Mouse (Mus musculus): ENCODE data around the gene Gramd1a. TPM values are rescaled to one million over a fixed set of nuclear protein-coding genes. Genes with fewer than 3 reads are reported as not detected.

Gene Gramd1a
- total RNA-seq, 2 experiments from 2014 or later, result 108 to 126 TPM

- no peak for DNase-seq (ENCODE audit: extremely low spot score in 1 of 2, low spot score in 1 of 2)
Measured at GRCm38 (mm10) chr7:31124381-31124780, 31.3 kb downstream of the Gramd1a start.

- no peak for DNase-seq (ENCODE audit: extremely low spot score in 1 of 2, low spot score in 1 of 2)
Measured at GRCm38 (mm10) chr7:31123697-31124096, 32.0 kb downstream of the Gramd1a start.

GRCm38 (mm10) chr7:31122641-31123631 is 32.8 kb downstream of the Gramd1a start:
- DNase-seq (ENCODE audit: extremely low spot score in 1 of 2, low spot score in 1 of 2), result no peak

GRCm38 (mm10) chr7:31119556-31119955 is 36.1 kb downstream of the Gramd1a start:
- no peak for DNase-seq (ENCODE audit: extremely low spot score in 1 of 2, low spot score in 1 of 2)

- DNase-seq (ENCODE audit: extremely low spot score in 1 of 2, low spot score in 1 of 2), result no peak
Measured at GRCm38 (mm10) chr7:31118486-31118885, 37.2 kb downstream of the Gramd1a start.

GRCm38 (mm10) chr7:31117465-31117864 is 38.2 kb downstream of the Gramd1a start:
- DNase-seq (ENCODE audit: extremely low spot score in 1 of 2, low spot score in 1 of 2), result no peak

GRCm38 (mm10) chr7:31116721-31117145 is 39.0 kb downstream of the Gramd1a start:
- no peak for DNase-seq (ENCODE audit: extremely low spot score in 1 of 2, low spot score in 1 of 2)

- DNase-seq (ENCODE audit: extremely low spot score in 1 of 2, low spot score in 1 of 2), result no peak
Measured at GRCm38 (mm10) chr7:31115587-31116043, 40.1 kb downstream of the Gramd1a start.

GRCm38 (mm10) chr7:31115182-31115581 is 40.5 kb downstream of the Gramd1a start, which contains the start of gene Hpn:
Gene Hpn, minus strand, starts transcription at chr7:31115290.
- DNase-seq (ENCODE audit: extremely low spot score in 1 of 2, low spot score in 1 of 2), result no peak

GRCm38 (mm10) chr7:31114646-31115045 is 41.0 kb downstream of the Gramd1a start:
- DNase-seq (ENCODE audit: extremely low spot score in 1 of 2, low spot score in 1 of 2), result no peak

- no peak for DNase-seq (ENCODE audit: extremely low spot score in 1 of 2, low spot score in 1 of 2)
Measured at GRCm38 (mm10) chr7:31113800-31114199, 41.9 kb downstream of the Gramd1a start.

GRCm38 (mm10) chr7:31112036-31112435 is 43.7 kb downstream of the Gramd1a start:
- no peak for DNase-seq (ENCODE audit: extremely low spot score in 1 of 2, low spot score in 1 of 2)

- no peak for DNase-seq (ENCODE audit: extremely low spot score in 1 of 2, low spot score in 1 of 2)
Measured at GRCm38 (mm10) chr7:31110861-31111385, 44.8 kb downstream of the Gramd1a start.

GRCm38 (mm10) chr7:31109796-31110195 is 45.9 kb downstream of the Gramd1a start:
- no peak for DNase-seq (ENCODE audit: extremely low spot score in 1 of 2, low spot score in 1 of 2)

GRCm38 (mm10) chr7:31109091-31109490 is 46.6 kb downstream of the Gramd1a start:
- DNase-seq (ENCODE audit: extremely low spot score in 1 of 2, low spot score in 1 of 2), result no peak

- DNase-seq (ENCODE audit: extremely low spot score in 1 of 2, low spot score in 1 of 2), result no peak
Measured at GRCm38 (mm10) chr7:31107781-31108180, 47.9 kb downstream of the Gramd1a start.

- DNase-seq (ENCODE audit: extremely low spot score in 1 of 2, low spot score in 1 of 2), result no peak
Measured at GRCm38 (mm10) chr7:31106166-31106565, 49.5 kb downstream of the Gramd1a start.

- DNase-seq (ENCODE audit: extremely low spot score in 1 of 2, low spot score in 1 of 2), result peak in 1 of 2 experiments; percentile 66
Measured at GRCm38 (mm10) chr7:31105061-31105768, 50.5 kb downstream of the Gramd1a start.

- no peak for DNase-seq (ENCODE audit: extremely low spot score in 1 of 2, low spot score in 1 of 2)
Measured at GRCm38 (mm10) chr7:31100786-31101185, 54.9 kb downstream of the Gramd1a start.

GRCm38 (mm10) chr7:31099612-31099982 is 56.1 kb downstream of the Gramd1a start:
- no peak for DNase-seq (ENCODE audit: extremely low spot score in 1 of 2, low spot score in 1 of 2)

Measured in layer of hippocampus, postnatal 25 days (tissue).